Mouse (Mus musculus): Measurements from ENCODE around the gene Ensa. TPM values are rescaled to one million over a fixed set of nuclear protein-coding genes. Genes with fewer than 3 reads are reported as not detected.
"Not testable (repeated sequence)": the region's sequence is repeated elsewhere in the genome, so short reads cannot be mapped to it uniquely, and the experiment has no call there.

Gene Ensa
- total RNA-seq (2021), result 10 to 100 TPM; 85.6 to 96.1 TPM
- long read RNA-seq, experiment 1, transcript Ensa-201 (3 exons, 3,845 nt), result major isoform, 63 of 107 reads
- long read RNA-seq, experiment 1, transcript Ensa-202 (4 exons, 1,130 nt), result minor isoform, 12 of 107 reads
- long read RNA-seq, experiment 1, partial matches to known transcripts, result 4 of 107 reads
- long read RNA-seq, experiment 1, other reads (novel, unspliced or antisense), result 27 of 107 reads
- long read RNA-seq, experiment 2, transcript Ensa-202 (4 exons, 1,130 nt), result minor isoform, 16 of 153 reads
- long read RNA-seq, experiment 2, transcript Ensa-201 (3 exons, 3,845 nt), result major isoform, 96 of 153 reads
- long read RNA-seq, experiment 2, partial matches to known transcripts, result 3 of 153 reads
- long read RNA-seq, experiment 2, other reads (novel, unspliced or antisense), result 38 of 153 reads

GRCm38 (mm10) chr3:95624628-95625503 lies at the start of gene Ensa:
TSS of gene Ensa (plus strand) at chr3:95624993.
- DNase-seq, result peak; percentile 96 to 97
- intact Hi-C loops (cut with DNase I), result no loop called here

DNA sequence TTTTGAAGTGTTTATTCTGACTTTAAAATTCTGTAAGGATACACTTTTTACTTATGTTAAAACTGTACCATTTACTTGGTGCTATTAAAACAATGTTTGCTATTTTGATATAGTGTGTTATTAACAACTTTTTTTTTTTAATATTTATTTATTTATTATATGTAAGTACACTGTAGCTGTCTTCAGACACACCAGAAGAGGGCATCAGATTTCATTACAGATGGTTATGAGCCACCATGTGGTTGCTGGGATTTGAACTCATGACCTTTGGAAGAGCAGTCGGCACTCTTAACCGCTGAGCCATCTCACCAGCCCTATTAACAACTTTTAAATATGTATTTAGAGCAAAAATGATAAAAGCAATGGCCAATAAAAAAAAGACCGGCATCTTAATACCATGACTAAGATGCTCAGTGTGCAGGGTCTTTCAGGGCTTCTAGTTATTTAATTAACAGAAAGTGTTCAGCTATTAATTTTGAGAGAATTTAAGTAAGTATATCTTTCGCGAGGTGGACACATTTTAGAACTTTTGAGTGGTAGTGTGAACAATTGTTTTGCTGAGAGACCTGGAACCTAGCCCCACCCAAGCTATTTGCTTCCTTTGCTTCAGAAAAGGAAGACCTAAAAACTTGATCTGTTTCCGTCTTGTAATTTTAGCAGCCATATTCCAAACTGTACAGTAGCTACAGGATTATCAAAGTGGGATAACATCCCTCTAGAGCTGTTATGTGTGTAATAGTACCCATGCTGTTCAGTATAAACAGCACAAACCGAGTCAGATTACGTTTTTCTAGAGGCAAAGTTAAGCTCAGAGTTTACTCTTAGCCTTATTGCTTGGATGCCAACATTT lies 36.8 kb upstream of the Ensa start:
- intact Hi-C loops (cut with DNase I), result no loop called here
- no peak for DNase-seq

GRCm38 (mm10) chr3:95588604-95589086 lies 36.1 kb upstream of the Ensa start, which contains the start of gene Golph3l:
TSS of gene Golph3l (plus strand) at chr3:95588934.
- intact Hi-C loops (cut with DNase I), result no loop called here
- DNase-seq, result peak; percentile 81 to 90

GRCm38 (mm10) chr3:95598734-95599133 lies 26.1 kb upstream of the Ensa start:
- DNase-seq, result no peak
- intact Hi-C loops (cut with DNase I), result no loop called here

- DNase-seq, result no peak
- intact Hi-C loops (cut with DNase I), result no loop called here
Measured at GRCm38 (mm10) chr3:95601287-95601686, 23.5 kb upstream of the Ensa start.

DNA sequence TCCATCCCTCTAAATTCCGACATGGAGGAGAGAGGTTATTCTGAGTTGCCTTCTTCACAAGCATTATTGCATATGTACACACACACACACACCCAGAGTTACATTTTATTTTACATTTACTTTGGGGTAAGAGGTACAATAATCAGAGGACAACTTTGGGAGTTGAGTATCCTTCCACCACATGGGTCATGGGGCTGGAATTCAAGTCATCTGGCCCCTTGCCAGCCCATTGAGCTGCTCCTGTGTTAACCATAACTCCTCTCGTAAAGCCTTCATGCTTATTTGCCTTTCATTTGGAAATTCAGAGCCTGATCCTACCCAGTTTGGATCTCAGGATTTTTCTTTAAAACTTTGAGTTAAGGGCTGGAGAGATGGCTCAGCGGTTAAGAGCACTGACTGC lies 18.7 kb upstream of the Ensa start:
- no peak for DNase-seq
- intact Hi-C loops (cut with DNase I), result no loop called here

DNA sequence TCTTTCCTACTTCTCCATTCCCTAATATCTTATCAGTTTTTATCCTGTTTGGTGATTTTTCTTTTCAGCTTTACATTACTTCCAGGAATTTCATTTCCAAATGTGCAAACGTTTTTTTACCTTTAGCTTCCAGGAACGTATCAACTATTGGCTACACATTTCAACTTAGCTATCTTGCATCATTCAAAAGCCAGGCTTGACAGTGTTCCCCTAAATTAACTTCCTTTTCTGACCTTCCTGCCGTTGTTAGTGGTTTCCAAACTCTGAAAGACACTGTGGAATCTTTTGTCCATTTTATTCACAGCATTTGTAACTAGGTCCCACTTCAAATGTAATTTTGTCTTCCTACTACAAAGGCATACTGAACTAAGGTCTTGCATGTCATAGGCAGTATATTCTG lies 15.6 kb upstream of the Ensa start:
- DNase-seq, result no peak
- intact Hi-C loops (cut with DNase I), result no loop called here

DNA sequence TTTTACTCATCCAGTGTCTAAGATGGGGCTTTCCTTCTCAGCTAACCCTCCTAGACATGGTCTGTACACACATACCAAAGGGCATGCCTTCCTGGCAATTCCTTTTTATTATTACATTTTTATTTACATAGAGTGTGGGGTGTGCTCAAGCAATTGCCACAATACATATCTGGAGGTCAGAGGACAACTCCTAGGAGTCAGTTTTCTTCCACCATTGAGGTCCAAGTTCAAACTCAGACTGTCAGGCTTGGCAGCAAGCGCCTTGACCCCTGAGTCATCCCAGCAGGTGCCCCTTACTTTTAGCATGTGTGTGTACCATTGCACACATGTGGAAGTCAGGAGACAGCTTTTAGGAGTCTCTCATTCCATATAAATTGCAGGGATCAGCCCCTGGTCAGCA lies 10.8 kb upstream of the Ensa start:
- intact Hi-C loops (cut with DNase I), result no loop called here
- DNase-seq, result no peak

DNA sequence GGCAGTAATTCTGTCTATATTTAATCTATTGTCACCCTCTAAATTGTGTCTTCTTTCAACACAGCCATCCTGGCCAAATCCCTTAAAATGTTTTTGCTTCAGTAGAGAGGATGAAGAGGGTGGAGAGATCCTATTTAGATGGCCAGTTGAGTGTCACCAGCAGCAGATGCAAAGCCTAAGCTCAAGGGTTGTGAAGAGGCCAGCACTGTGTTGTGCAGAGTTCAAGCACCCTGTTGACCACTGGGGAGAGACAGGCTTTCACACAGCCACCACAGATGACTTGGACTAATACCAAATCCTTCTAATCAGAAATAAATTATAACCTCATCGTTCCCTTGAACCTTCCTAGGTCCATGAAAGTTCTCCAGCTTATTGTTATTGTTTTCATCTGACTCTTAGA lies 6.3 kb upstream of the Ensa start:
- no peak for DNase-seq
- intact Hi-C loops (cut with DNase I), result loop anchor here (5.0 kb wide), 1 partner anchor 154 kb away; no protein-coding TSS in a partner anchor

DNA sequence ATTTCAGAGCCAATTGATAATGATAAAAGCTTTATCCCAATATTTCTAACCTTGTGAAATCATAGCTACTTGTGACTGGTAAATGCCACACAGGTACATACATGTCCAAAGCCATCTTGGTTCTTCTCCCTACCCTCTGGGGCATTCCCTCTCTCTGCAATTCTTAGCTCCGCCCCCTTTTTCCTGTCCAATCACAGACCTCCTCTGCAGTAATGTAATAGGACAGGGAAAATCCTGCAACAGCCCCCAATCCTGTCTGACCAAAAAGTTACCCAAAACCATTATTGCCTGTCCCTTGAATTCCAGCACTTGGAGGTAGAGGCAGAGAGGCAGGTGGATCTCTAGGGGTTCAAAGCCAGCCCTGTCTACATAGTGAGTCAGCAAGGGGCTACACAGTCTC lies 3.6 kb upstream of the Ensa start:
- intact Hi-C loops (cut with DNase I), result no loop called here
- DNase-seq, result no peak

DNA sequence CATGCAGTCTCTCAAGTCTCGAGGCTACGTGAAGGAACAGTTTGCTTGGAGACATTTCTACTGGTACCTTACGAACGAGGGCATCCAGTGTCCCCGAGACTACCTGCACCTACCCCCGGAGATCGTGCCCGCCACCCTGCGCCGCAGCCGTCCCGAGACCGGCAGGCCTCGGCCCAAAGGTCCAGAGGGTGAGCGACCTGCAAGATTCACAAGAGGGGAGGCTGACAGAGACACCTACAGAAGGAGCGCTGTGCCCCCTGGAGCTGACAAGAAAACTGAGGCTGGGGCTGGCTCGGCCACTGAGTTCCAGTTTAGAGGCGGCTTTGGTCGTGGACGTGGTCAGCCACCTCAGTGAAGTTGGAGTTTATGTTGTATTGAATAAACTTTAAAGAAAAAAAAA lies 2.4 kb upstream of the Ensa start:
- intact Hi-C loops (cut with DNase I); DNase-seq: not testable (repeated sequence)

DNA sequence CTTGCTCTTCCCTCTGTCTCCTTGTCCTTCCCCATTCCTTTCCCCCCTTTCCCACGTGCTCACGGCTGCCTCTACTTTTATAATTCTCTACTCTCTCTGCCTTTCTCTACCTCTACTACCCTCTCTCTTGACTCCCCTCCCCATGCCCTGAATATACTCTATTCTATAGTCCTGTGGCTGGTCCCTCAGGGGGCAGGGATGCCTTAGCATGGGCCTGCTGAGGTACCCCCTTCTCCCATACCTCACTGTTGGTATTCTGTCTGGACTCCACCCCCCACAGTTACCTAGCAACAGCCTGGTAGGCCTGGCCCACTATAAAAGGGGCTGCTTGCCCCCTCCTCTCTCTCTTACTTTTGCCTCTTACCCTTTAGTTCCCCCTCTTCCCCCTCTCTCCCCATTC lies 1.2 kb upstream of the Ensa start:
- DNase-seq, result no peak
- intact Hi-C loops (cut with DNase I), result no loop called here

GRCm38 (mm10) chr3:95623991-95624515 lies 740 bp upstream of the Ensa start:
- DNase-seq; intact Hi-C loops (cut with DNase I): not testable (repeated sequence)

- no peak for DNase-seq
- intact Hi-C loops (cut with DNase I), result no loop called here
Measured at GRCm38 (mm10) chr3:95627763-95628162, 3.0 kb downstream of the Ensa start.

GRCm38 (mm10) chr3:95629755-95630154 lies 5.0 kb downstream of the Ensa start:
- no peak for DNase-seq
- intact Hi-C loops (cut with DNase I), result loop anchor here (5.0 kb wide), 2 partner anchors 48 to 123 kb away; no protein-coding TSS in a partner anchor

- intact Hi-C loops (cut with DNase I), result loop anchor here (5.0 kb wide), 2 partner anchors 46 to 121 kb away; no protein-coding TSS in a partner anchor
- DNase-seq, result no peak
Measured at GRCm38 (mm10) chr3:95630856-95631255, 6.1 kb downstream of the Ensa start.

DNA sequence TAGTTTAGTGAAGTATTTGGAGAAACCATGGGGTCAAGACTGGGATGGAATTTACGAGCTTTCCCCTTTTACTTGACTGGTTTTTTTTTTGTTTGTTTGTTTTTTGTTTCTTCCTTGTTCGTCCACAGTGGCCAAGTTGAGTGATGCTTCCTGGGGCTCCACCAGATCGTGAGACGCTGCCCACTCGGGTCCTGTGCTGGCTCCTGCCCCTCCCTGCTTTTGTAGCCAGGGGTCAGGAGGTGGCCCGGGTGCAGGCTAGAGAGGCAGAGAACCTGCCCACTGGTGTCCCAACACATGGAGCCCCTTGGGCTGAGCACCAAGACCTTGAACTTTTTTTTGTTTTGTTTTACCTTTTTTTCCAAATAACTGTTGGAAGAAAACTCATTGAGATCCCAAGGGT lies 6.5 kb downstream of the Ensa start:
- no peak for DNase-seq
- intact Hi-C loops (cut with DNase I), result loop anchor here (5.0 kb wide), 2 partner anchors 46 to 121 kb away; no protein-coding TSS in a partner anchor

GRCm38 (mm10) chr3:95632648-95633588 lies 8.1 kb downstream of the Ensa start:
- no peak for DNase-seq
- intact Hi-C loops (cut with DNase I), result loop anchor here (5.0 kb wide), 2 partner anchors 44 to 119 kb away; no protein-coding TSS in a partner anchor

GRCm38 (mm10) chr3:95635636-95636035 lies 10.8 kb downstream of the Ensa start:
- intact Hi-C loops (cut with DNase I), result no loop called here
- DNase-seq, result no peak

All from gastrocnemius, postnatal 36 days (tissue).